Mouse (Mus musculus) cerebellum, adult 2 months (tissue): ENCODE results near the gene Sh2d7. TPM values are rescaled to one million over a fixed set of nuclear protein-coding genes. Genes with fewer than 3 reads are reported as not detected.

Source experiments
- DNase-seq, 2 experiments: peaks; one replicate each; pipeline ENCODE4 v3.0.0; 2021
- H3K27ac ChIP-seq: fragments of 200-500 bp; 2 replicates; pipeline ENCODE4 v1.5.1; 2012; ENCODE audit warnings: low read length, control low read depth, inconsistent platforms; ENCODE audit not compliant: insufficient read depth
- H3K27me3 ChIP-seq: fragments of 200-500 bp; 2 replicates; pipeline ENCODE4 v1.6.1; 2012; ENCODE audit warnings: inconsistent platforms, mild to moderate bottlenecking, low read length, moderate library complexity; ENCODE audit not compliant: control insufficient read depth, insufficient read depth
- H3K4me1 ChIP-seq: fragments of 200-500 bp; 2 replicates; pipeline ENCODE4 v1.6.1; 2011; ENCODE audit warnings: low read length; ENCODE audit not compliant: control insufficient read depth, insufficient read depth
- H3K4me3 ChIP-seq: fragments of 200-500 bp; replicated peaks from 2 replicates; pipeline ENCODE3; 2011; ENCODE audit warnings: mild to moderate bottlenecking, low read depth, low read length, control low read depth; ENCODE audit not compliant: insufficient read depth
- CTCF ChIP-seq: fragments of 200-500 bp; IDR thresholded peaks from 2 replicates; pipeline ENCODE4 v1.5.1; 2011; ENCODE audit warnings: low read depth, mild to moderate bottlenecking, control low read depth, low read length, moderate library complexity, borderline replicate concordance; ENCODE audit not compliant: insufficient read depth
- POLR2A ChIP-seq: fragments of 200-500 bp; IDR thresholded peaks from 2 replicates; pipeline ENCODE4 v1.6.1; 2011; ENCODE audit warnings: low read length, control low read depth, borderline replicate concordance; ENCODE audit not compliant: insufficient read depth
- WGBS: fragments of 180-500 bp; shearing (Covaris S2); methylation state at CpG from one replicate; pipeline ENCODE4 v1.1.7; 2018; 5-methylcytosine and 5-hydroxymethylcytosine counted together
- polyA plus RNA-seq: library from polyadenylated mRNA; depleted of rRNA; stranded (reverse); fragments of >200 nt; gene quantifications from 2 replicates; pipeline ENCODE4 v1.2.3, GENCODE M21; 2012

Sh2d7 gene
- polyA plus RNA-seq, 1 experiment: not detected

GRCm38 (mm10) chr9:54502873-54503272 lies 35.9 kb upstream of the Sh2d7 start:
- H3K4me1 ChIP-seq: peaks cover 2% of the 10 kb centered on the region; the same call in 1 of the 2 replicates
- H3K27me3 ChIP-seq: no peaks in the 10 kb centered on the region
- peak overlapping the region; percentile 51 for H3K4me3 ChIP-seq
- TF ChIP-seq POLR2A: no peak
- no peak for TF ChIP-seq CTCF
- 18% methylated on average over 12 of the region's 12 CpGs for WGBS
- DNase-seq: peak; percentile 41 to 46
- H3K27ac ChIP-seq: no peak overlapping the region

GRCm38 (mm10) chr9:54515991-54516390 lies 22.8 kb upstream of the Sh2d7 start:
- DNase-seq: no peak
- 77% methylated on average over 2 of the region's 2 CpGs for WGBS
- no peaks in the 10 kb centered on the region for H3K4me1 ChIP-seq
- H3K27me3 ChIP-seq: no peaks in the 10 kb centered on the region
- H3K27ac ChIP-seq: no peak overlapping the region
- no peak for TF ChIP-seq CTCF
- no peak for TF ChIP-seq POLR2A
- no peak overlapping the region for H3K4me3 ChIP-seq

- Histone ChIP-seq H3K4me3 (no peak overlapping the region), H3K4me1 (no peaks in the 10 kb centered on the region), H3K27me3 (no peaks in the 10 kb centered on the region), H3K27ac (no peak overlapping the region)
- no peak for TF ChIP-seq CTCF
- TF ChIP-seq POLR2A: no peak
- DNase-seq: no peak
- WGBS: 71% methylated on average over 7 of the region's 7 CpGs
These were observed 19.9 kb upstream of the Sh2d7 start for GRCm38 (mm10) chr9:54518921-54519320.

GRCm38 (mm10) chr9:54520286-54520685 lies 18.5 kb upstream of the Sh2d7 start:
- WGBS: 89% methylated on average over 4 of the region's 4 CpGs
- no peak for TF ChIP-seq CTCF
- TF ChIP-seq POLR2A: no peak
- Histone ChIP-seq H3K4me1 (no peaks in the 10 kb centered on the region), H3K27me3 (no peaks in the 10 kb centered on the region), H3K27ac (no peak overlapping the region), H3K4me3 (no peak overlapping the region)
- no peak for DNase-seq

- TF ChIP-seq POLR2A: no peak
- TF ChIP-seq CTCF: peak; percentile 22; the same call in 1 of the 2 replicates
- DNase-seq: no peak
- Histone ChIP-seq H3K4me1 (no peaks in the 10 kb centered on the region), H3K27ac (no peak overlapping the region), H3K27me3 (no peaks in the 10 kb centered on the region), H3K4me3 (no peak overlapping the region)
- WGBS: 36% methylated on average over 7 of the region's 7 CpGs
These were observed 11.1 kb upstream of the Sh2d7 start for GRCm38 (mm10) chr9:54527694-54528093.

GRCm38 (mm10) chr9:54529950-54530349 lies 8.8 kb upstream of the Sh2d7 start:
- TF ChIP-seq CTCF (no peak), POLR2A (no peak)
- no peak for DNase-seq
- 53% methylated on average over 2 of the region's 2 CpGs for WGBS

GRCm38 (mm10) chr9:54530836-54531235 lies 7.9 kb upstream of the Sh2d7 start:
- Histone ChIP-seq H3K27me3 (no peaks in the 10 kb centered on the region), H3K4me3 (no peak overlapping the region), H3K27ac (no peak overlapping the region), H3K4me1 (peaks cover 11% of the 10 kb centered on the region)
- no peak for TF ChIP-seq CTCF
- no peak for TF ChIP-seq POLR2A
- DNase-seq: no peak
- WGBS: 86% methylated on average over 6 of the region's 6 CpGs

More at GRCm38 (mm10) chr9:54529950-54530349, 8.8 kb upstream of the Sh2d7 start:
- no peaks in the 10 kb centered on the region for H3K27me3 ChIP-seq
- H3K4me1 ChIP-seq: peaks cover 11% of the 10 kb centered on the region
- no peak overlapping the region for H3K27ac ChIP-seq
- H3K4me3 ChIP-seq: no peak overlapping the region

- TF ChIP-seq POLR2A (no peak), CTCF (no peak)
- no peak for DNase-seq
- H3K4me3 ChIP-seq: no peak overlapping the region
- peaks cover 11% of the 10 kb centered on the region for H3K4me1 ChIP-seq
- no peak overlapping the region for H3K27ac ChIP-seq
- H3K27me3 ChIP-seq: no peaks in the 10 kb centered on the region
These were observed 7.4 kb upstream of the Sh2d7 start for GRCm38 (mm10) chr9:54531421-54531820.
